Mouse (Mus musculus): ENCODE results near the gene Hkdc1.

DNA sequence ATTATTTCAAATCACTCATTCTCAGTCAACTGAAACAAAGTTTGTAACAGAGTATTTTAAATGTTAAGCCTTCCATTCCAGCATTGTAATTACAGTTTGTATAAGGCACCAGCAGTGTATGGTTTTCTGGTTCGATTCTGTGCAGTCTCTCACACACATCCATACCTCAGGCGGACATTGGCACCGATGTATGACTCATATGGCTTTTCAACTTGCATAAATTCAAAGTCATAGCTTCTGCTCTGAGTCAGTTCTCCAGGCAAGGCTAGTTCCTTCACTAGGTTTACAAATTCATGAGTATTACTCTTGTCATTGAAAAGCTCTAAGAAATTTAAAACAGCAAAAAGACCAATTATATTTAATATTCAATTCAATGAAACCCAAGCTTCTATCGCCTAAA lies 47.4 kb upstream of the Hkdc1 start:
- TF ChIP-seq CTCF (IDR thresholded peaks at IDR 0.05; ENCODE audit: extremely low read depth, insufficient read length, insufficient replicate concordance, low read depth, low read length) (no peak), POLR2A (IDR thresholded peaks at IDR 0.05; ENCODE audit: low read depth, low read length) (no peak)

All from small intestine, adult 2 months (tissue).